17 mouse cellular contexts compared by ENCODE assay signal in genomic region chr6:141200173-141200615, GRCm38 (mm10). TPM values are rescaled to one million over a fixed set of nuclear protein-coding genes. Genes with fewer than 3 reads are reported as not detected.
DNase-seq lines count a peak whose midpoint lies in the region; ATAC-seq and TF ChIP-seq lines count a peak whose summit lies in the region.
"Had no signal": no experiment of that assay in that cellular context is flagged by ENCODE, and none has a peak within 500 bp of the region (broad histone marks: within the 10 kb centered on the region; RNA-seq: fewer than 3 reads in every experiment).

No protein-coding gene starts in this region.

- H3K36me3 ChIP-seq in forebrain, embryonic 12.5 days (replicated peaks), result no peaks in the 10 kb centered on the region
- no peaks in the 10 kb centered on the region for H3K36me3 ChIP-seq in forebrain, embryonic 16.5 days (ENCODE audit: control insufficient read depth, insufficient read depth)
- H3K36me3 ChIP-seq in liver, embryonic 14.5 days (replicated peaks; ENCODE audit: control insufficient read depth, insufficient read depth, low read depth), result no peaks in the 10 kb centered on the region
- no peaks in the 10 kb centered on the region for H3K36me3 ChIP-seq in liver, embryonic 11.5 days (ENCODE audit: control insufficient read depth, insufficient read depth, low read length)
- H3K36me3 ChIP-seq in forebrain, embryonic 14.5 days (ENCODE audit: control insufficient read depth, insufficient read depth, low read length), result no peaks in the 10 kb centered on the region
- H3K36me3 ChIP-seq in limb, embryonic 15.5 days, result no peaks in the 10 kb centered on the region
- H3K36me3 ChIP-seq: heart, embryonic 13.5 days; neural tube, embryonic 13.5 days had no signal

- H3K9ac ChIP-seq in forebrain, embryonic 12.5 days, result no peak overlapping the region
- no peak overlapping the region for H3K9ac ChIP-seq in forebrain, embryonic 16.5 days (replicated peaks; ENCODE audit: low read depth, low read length)
- no peak overlapping the region for H3K9ac ChIP-seq in liver, embryonic 14.5 days (replicated peaks)
- no peak overlapping the region for H3K9ac ChIP-seq in liver, embryonic 11.5 days (ENCODE audit: low read depth, low read length)
- H3K9ac ChIP-seq in forebrain, embryonic 14.5 days (ENCODE audit: low read length), result no peak overlapping the region
- H3K9ac ChIP-seq in limb, embryonic 15.5 days, result no peak overlapping the region
- H3K9ac ChIP-seq: heart, embryonic 13.5 days; neural tube, embryonic 13.5 days had no signal

- TF ChIP-seq EP300 in liver, embryonic 14.5 days (IDR thresholded peaks at IDR 0.05; ENCODE audit: low read depth), result no peak

- no peak for DNase-seq in liver, embryonic 14.5 days (ENCODE audit: low read depth in 3 of 3, low spot score in 3 of 3)
- no peak for DNase-seq in liver, embryonic 11.5 days (ENCODE audit: low spot score)
- no peak for DNase-seq in forebrain, embryonic 14.5 days (ENCODE audit: low spot score)
- DNase-seq in right cerebral cortex, postnatal 14 days, result no peak
- no peak for DNase-seq in cerebellum, postnatal 14 days
- DNase-seq: cerebellum, adult 18-20 months; gastrocnemius, adult 2 months; kidney, adult 2 months; layer of hippocampus, adult 9-11 months; right cerebral cortex, postnatal 25 days; thymus, postnatal 4 days had no signal

- TF ChIP-seq CTCF in liver, embryonic 14.5 days (IDR thresholded peaks at IDR 0.05; ENCODE audit: low read depth), result no peak

- H3K4me2 ChIP-seq in forebrain, embryonic 12.5 days, result no peak overlapping the region
- no peak overlapping the region for H3K4me2 ChIP-seq in forebrain, embryonic 16.5 days (ENCODE audit: low read length)
- H3K4me2 ChIP-seq in liver, embryonic 14.5 days (ENCODE audit: low read depth), result no peak overlapping the region
- H3K4me2 ChIP-seq in liver, embryonic 11.5 days, result no peak overlapping the region
- no peak overlapping the region for H3K4me2 ChIP-seq in forebrain, embryonic 14.5 days (ENCODE audit: low read length)
- no peak overlapping the region for H3K4me2 ChIP-seq in limb, embryonic 15.5 days
- H3K4me2 ChIP-seq: heart, embryonic 13.5 days; neural tube, embryonic 13.5 days had no signal

- H3K27ac ChIP-seq in forebrain, embryonic 12.5 days, result no peak overlapping the region
- no peak overlapping the region for H3K27ac ChIP-seq in forebrain, embryonic 16.5 days (ENCODE audit: low read length)
- no peak overlapping the region for H3K27ac ChIP-seq in liver, embryonic 14.5 days
- H3K27ac ChIP-seq in liver, embryonic 11.5 days (ENCODE audit: low read depth, low read length), result no peak overlapping the region
- no peak overlapping the region for H3K27ac ChIP-seq in forebrain, embryonic 14.5 days (ENCODE audit: low read depth, low read length)
- H3K27ac ChIP-seq in limb, embryonic 15.5 days, result no peak overlapping the region
- H3K27ac ChIP-seq: gastrocnemius, adult 2 months; heart, embryonic 13.5 days; neural tube, embryonic 13.5 days had no signal

- no peak overlapping the region for H3K4me3 ChIP-seq in forebrain, embryonic 12.5 days (replicated peaks)
- no peak overlapping the region for H3K4me3 ChIP-seq in forebrain, embryonic 16.5 days (replicated peaks; ENCODE audit: low read length)
- H3K4me3 ChIP-seq in liver, embryonic 14.5 days (ENCODE audit: insufficient read depth in 1 of 2, low read depth in 2 of 2, low read length in 2 of 2), result no peak overlapping the region
- H3K4me3 ChIP-seq in liver, embryonic 11.5 days (ENCODE audit: low read depth, low read length), result no peak overlapping the region
- H3K4me3 ChIP-seq in forebrain, embryonic 14.5 days (ENCODE audit: low read depth, low read length), result no peak overlapping the region
- H3K4me3 ChIP-seq in limb, embryonic 15.5 days, result no peak overlapping the region
- H3K4me3 ChIP-seq: gastrocnemius, adult 2 months; heart, embryonic 13.5 days; neural tube, embryonic 13.5 days had no signal

- peak; percentile 39 for ATAC-seq in forebrain, embryonic 12.5 days (ENCODE audit: low FRiP score)
- ATAC-seq in forebrain, embryonic 16.5 days, result no peak
- 0 out of 2 replicates have a peak, but pooled peaks have one; percentile 26 for ATAC-seq in liver, embryonic 14.5 days (ENCODE audit: insufficient read depth)
- ATAC-seq in liver, embryonic 11.5 days (replicated peaks; ENCODE audit: low FRiP score), result no peak; the same call in 1 of the 2 replicates
- ATAC-seq in forebrain, embryonic 14.5 days, result peak; percentile 40; the same call in 1 of the 2 replicates
- ATAC-seq in limb, embryonic 15.5 days (ENCODE audit: insufficient number of reproducible peaks, low FRiP score, low TSS enrichment, low read depth), result peak; percentile 61; the same call in 1 of the 2 replicates
- ATAC-seq: activated CD4-positive, CD25-positive, alpha-beta regulatory T cell, adult 4 months had no signal

- H3K27me3 ChIP-seq in forebrain, embryonic 12.5 days, result no peaks in the 10 kb centered on the region
- H3K27me3 ChIP-seq in forebrain, embryonic 16.5 days (replicated peaks; ENCODE audit: control insufficient read depth, insufficient read depth, low read length), result no peaks in the 10 kb centered on the region
- no peaks in the 10 kb centered on the region for H3K27me3 ChIP-seq in liver, embryonic 14.5 days (ENCODE audit: control insufficient read depth, insufficient read depth, low read length)
- no peaks in the 10 kb centered on the region for H3K27me3 ChIP-seq in liver, embryonic 11.5 days (replicated peaks; ENCODE audit: control insufficient read depth, insufficient read depth, low read length)
- H3K27me3 ChIP-seq in forebrain, embryonic 14.5 days (replicated peaks; ENCODE audit: control insufficient read depth, insufficient read depth, low read length), result no peaks in the 10 kb centered on the region
- no peaks in the 10 kb centered on the region for H3K27me3 ChIP-seq in limb, embryonic 15.5 days
- H3K27me3 ChIP-seq: heart, embryonic 13.5 days; neural tube, embryonic 13.5 days had no signal

- H3K9me3 ChIP-seq in forebrain, embryonic 12.5 days, result no peaks in the 10 kb centered on the region
- no peaks in the 10 kb centered on the region for H3K9me3 ChIP-seq in forebrain, embryonic 16.5 days (ENCODE audit: control insufficient read depth, low read length)
- no peaks in the 10 kb centered on the region for H3K9me3 ChIP-seq in liver, embryonic 14.5 days (ENCODE audit: control insufficient read depth, low read length)
- no peaks in the 10 kb centered on the region for H3K9me3 ChIP-seq in liver, embryonic 11.5 days (ENCODE audit: control insufficient read depth, low read length)
- H3K9me3 ChIP-seq in forebrain, embryonic 14.5 days (replicated peaks; ENCODE audit: control insufficient read depth, low read length), result no peaks in the 10 kb centered on the region
- H3K9me3 ChIP-seq in limb, embryonic 15.5 days, result no peaks in the 10 kb centered on the region
- H3K9me3 ChIP-seq: heart, embryonic 13.5 days; neural tube, embryonic 13.5 days had no signal

- no peaks in the 10 kb centered on the region for H3K4me1 ChIP-seq in forebrain, embryonic 12.5 days
- H3K4me1 ChIP-seq in forebrain, embryonic 16.5 days (replicated peaks; ENCODE audit: control insufficient read depth, insufficient read depth, low read length), result no peaks in the 10 kb centered on the region
- H3K4me1 ChIP-seq in liver, embryonic 14.5 days (replicated peaks; ENCODE audit: control insufficient read depth in 2 of 2, insufficient read depth in 2 of 2, low read length in 1 of 2), result no peaks in the 10 kb centered on the region
- no peaks in the 10 kb centered on the region for H3K4me1 ChIP-seq in liver, embryonic 11.5 days (replicated peaks; ENCODE audit: control insufficient read depth, insufficient read depth, low read length)
- H3K4me1 ChIP-seq in forebrain, embryonic 14.5 days (ENCODE audit: control insufficient read depth, insufficient read depth, low read length), result no peaks in the 10 kb centered on the region
- no peaks in the 10 kb centered on the region for H3K4me1 ChIP-seq in limb, embryonic 15.5 days
- H3K4me1 ChIP-seq: heart, embryonic 13.5 days; neural tube, embryonic 13.5 days had no signal

RNA-seq across cellular contexts. Expression of gene Pde3a, which starts 48.9 kb away (rescaled TPM):
- 1.8 and 2.0 TPM in 2 replicates for polyA plus RNA-seq in forebrain, embryonic 12.5 days (2016; fragmentation: Nextera tagmentation; extraction: Ambion mirVana)
- 1.4 and 1.7 TPM in 2 replicates for polyA plus RNA-seq in forebrain, embryonic 16.5 days (2015; fragmentation: Nextera tagmentation; extraction: Ambion mirVana)
- 0.35 and 0.45 TPM in 2 replicates for polyA plus RNA-seq in liver, embryonic 14.5 days (2012; rRNA removed)
- polyA plus RNA-seq in liver, embryonic 14.5 days (2014; fragmentation: Nextera tagmentation; extraction: Ambion mirVana), result 0.86 and 1.6 TPM in 2 replicates
- 4.9 and 6.0 TPM in 2 replicates for polyA plus RNA-seq in liver, embryonic 11.5 days (2014; fragmentation: Nextera tagmentation; extraction: Ambion mirVana)
- 0.88 and 0.98 TPM in 2 replicates for polyA plus RNA-seq in forebrain, embryonic 14.5 days (2014; fragmentation: Nextera tagmentation; extraction: Ambion mirVana)
- 4.1 and 5.0 TPM in 2 replicates for polyA plus RNA-seq in limb, embryonic 15.5 days (2015; fragmentation: Nextera tagmentation; extraction: Ambion mirVana)

Comparison
In these comparisons a context has a peak if more than half of its experiments do, and no peak if none do; other contexts are left out.
1. ATAC-seq: peak in forebrain, embryonic 12.5 days (single experiment), liver, embryonic 14.5 days (single experiment), forebrain, embryonic 14.5 days (single experiment) and limb, embryonic 15.5 days (single experiment); none in forebrain, embryonic 16.5 days (single experiment) and liver, embryonic 11.5 days (single experiment).